Mouse (Mus musculus) heart, postnatal 0 days (tissue): ENCODE measurements around the gene Map3k12.

Source experiments
- CTCF ChIP-seq: IDR thresholded peaks from 2 replicates; pipeline ENCODE4 v1.5.1; 2016; ENCODE audit warnings: antibody characterized with exemption, control low read depth, low read depth
- EP300 ChIP-seq: IDR thresholded peaks from 2 replicates; pipeline ENCODE4 v1.6.1; 2016; ENCODE audit warnings: antibody characterized with exemption, low read depth

DNA sequence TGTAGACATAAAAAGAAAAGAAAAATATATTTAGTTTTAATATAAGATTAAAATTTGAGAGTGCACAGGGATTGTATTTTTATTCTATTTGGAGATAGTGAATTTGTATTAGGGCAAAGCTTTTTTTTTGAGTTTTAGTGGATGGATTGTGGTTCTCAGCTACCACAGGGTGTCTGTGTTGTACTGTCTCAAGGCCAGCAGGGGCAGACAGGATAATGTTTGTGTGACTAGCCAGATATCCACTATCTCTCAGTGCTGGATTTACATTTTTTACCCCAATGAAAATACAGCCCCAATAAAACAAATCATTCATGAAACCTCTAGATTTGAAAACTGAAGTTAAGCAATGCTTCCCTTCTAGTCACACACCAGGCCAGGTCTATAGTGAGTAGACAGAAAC, 40.7 kb upstream of the Map3k12 start:
- TF ChIP-seq EP300 (no peak), CTCF (peak; percentile 11; the same call in 1 of the 2 replicates)
